8 mouse cellular contexts compared by ENCODE assay signal in genomic region chrX:94365381-94365925, GRCm38 (mm10). TPM values are rescaled to one million over a fixed set of nuclear protein-coding genes. Genes with fewer than 3 reads are reported as not detected.
DNase-seq lines count a peak whose midpoint lies in the region; ATAC-seq lines count a peak whose summit lies in the region.

No protein-coding gene starts in this region.

- H3K27ac ChIP-seq in heart, embryonic 12.5 days (ENCODE audit: poor library complexity, severe bottlenecking) = no peak overlapping the region
- no peak overlapping the region for H3K27ac ChIP-seq in midbrain, embryonic 10.5 days (replicated peaks)

- H3K9me3 ChIP-seq in heart, embryonic 12.5 days (replicated peaks) = 0 out of 2 replicates have a peak, but pooled peaks cover 3% of the 10 kb centered on the region
- peaks cover 4% of the 10 kb centered on the region; the same call in 1 of the 2 replicates for H3K9me3 ChIP-seq in midbrain, embryonic 10.5 days (replicated peaks)

- WGBS in heart, embryonic 12.5 days = 25% methylated on average over 14 of the region's 14 CpGs
- WGBS in midbrain, embryonic 10.5 days = 30% methylated on average over 14 of the region's 14 CpGs

- H3K4me2 ChIP-seq in heart, embryonic 12.5 days = peak overlapping the region; percentile 65

- intact Hi-C loops in heart, postnatal 10 days (cut with DNase I) = loop anchor here (5.0 kb wide), 2 partner anchors 128 to 177 kb away; partner anchors contain the start of gene Maged1
- intact Hi-C loops in left cerebral cortex, postnatal 4 days (cut with DNase I) = loop anchor here (10.0 kb wide), 1 partner anchor 131 kb away; the partner anchor contains the start of gene Klhl15

- peak overlapping the region; percentile 70; the same call in 1 of the 2 replicates for H3K4me3 ChIP-seq in heart, embryonic 12.5 days
- H3K4me3 ChIP-seq in midbrain, embryonic 10.5 days = peak overlapping the region; percentile 68; the same call in 1 of the 2 replicates

- H3K36me3 ChIP-seq in heart, embryonic 12.5 days = no peaks in the 10 kb centered on the region
- no peaks in the 10 kb centered on the region for H3K36me3 ChIP-seq in midbrain, embryonic 10.5 days

- no peak overlapping the region for H3K9ac ChIP-seq in heart, embryonic 12.5 days

- 0 out of 2 replicates have a peak, but pooled peaks cover 5% of the 10 kb centered on the region for H3K4me1 ChIP-seq in heart, embryonic 12.5 days (replicated peaks)
- H3K4me1 ChIP-seq in midbrain, embryonic 10.5 days = 0 out of 2 replicates have a peak, but pooled peaks cover 6% of the 10 kb centered on the region

- peaks cover 38% of the 10 kb centered on the region for H3K27me3 ChIP-seq in heart, embryonic 12.5 days (replicated peaks)
- peaks cover 97% of the 10 kb centered on the region for H3K27me3 ChIP-seq in midbrain, embryonic 10.5 days (ENCODE audit: low read depth, poor library complexity, severe bottlenecking)

- no peak for DNase-seq in heart, adult 9 months (ENCODE audit: low spot score in 2 of 2)
- peak; percentile 1 for DNase-seq in NIH3T3 (ENCODE audit: low read depth)
- DNase-seq in heart, postnatal 10 days = peak; percentile 6 to 19
- peak; percentile 19 for DNase-seq in midbrain, embryonic 10.5 days (ENCODE audit: low spot score)
- DNase-seq in adrenal gland, adult 2 months = no peak
- DNase-seq in layer of hippocampus, postnatal 10 days (ENCODE audit: low spot score in 2 of 2) = no peak
- no peak for DNase-seq in left cerebral cortex, postnatal 4 days

- ATAC-seq in heart, embryonic 12.5 days (ENCODE audit: insufficient number of reproducible peaks, low FRiP score) = no peak

RNA-seq across cellular contexts. Expression of gene Fam90a1b, which starts 1.1 kb away (rescaled TPM):
- polyA plus RNA-seq in heart, embryonic 12.5 days (2016; fragmentation: Nextera tagmentation; extraction: Ambion mirVana) = 0.15 TPM in 1 of 2 replicates, not detected in the other
- not detected for total RNA-seq in heart, postnatal 10 days (2021)
- 0.12 and 0.20 TPM in 2 replicates for polyA plus RNA-seq in midbrain, embryonic 10.5 days (2016; fragmentation: Nextera tagmentation; extraction: Ambion mirVana)
- not detected for total RNA-seq in adrenal gland, adult 2 months (2021)
- not detected in 2 replicates for polyA plus RNA-seq in adrenal gland, adult 2 months (2012; rRNA removed)
- under 1 TPM; 0.13 to 0.23 TPM for total RNA-seq in layer of hippocampus, postnatal 10 days (2021)
- total RNA-seq in left cerebral cortex, postnatal 4 days (2021) = under 1 TPM in 1 of 2 experiments, not detected in 1; 0.46 TPM

RNA-seq across cellular contexts. Expression of gene Apoo, which starts 1.5 kb away (rescaled TPM):
- polyA plus RNA-seq in heart, embryonic 12.5 days (2016; fragmentation: Nextera tagmentation; extraction: Ambion mirVana) = 165 and 171 TPM in 2 replicates
- total RNA-seq in heart, postnatal 10 days (2021) = 100 to 1,000 TPM; 186 to 197 TPM
- 109 and 112 TPM in 2 replicates for polyA plus RNA-seq in midbrain, embryonic 10.5 days (2016; fragmentation: Nextera tagmentation; extraction: Ambion mirVana)
- 10 to 100 TPM; 63.3 to 93.3 TPM for total RNA-seq in adrenal gland, adult 2 months (2021)
- polyA plus RNA-seq in adrenal gland, adult 2 months (2012; rRNA removed) = 3.5 and 6.7 TPM in 2 replicates
- total RNA-seq in layer of hippocampus, postnatal 10 days (2021) = 10 to 100 TPM; 56.2 to 75.8 TPM
- 10 to 100 TPM; 50.7 to 59.8 TPM for total RNA-seq in left cerebral cortex, postnatal 4 days (2021)

Comparison
In these comparisons a context has a peak if more than half of its experiments do, and no peak if none do; other contexts are left out.
1. DNase-seq: peak in NIH3T3 (single experiment), heart, postnatal 10 days (2 of 2) and midbrain, embryonic 10.5 days (single experiment); none in heart, adult 9 months (0 of 2), adrenal gland, adult 2 months (single experiment), layer of hippocampus, postnatal 10 days (0 of 2) and left cerebral cortex, postnatal 4 days (single experiment).